Comparison of ENCODE assay signal across 14 mouse cellular contexts in the genomic region with DNA sequence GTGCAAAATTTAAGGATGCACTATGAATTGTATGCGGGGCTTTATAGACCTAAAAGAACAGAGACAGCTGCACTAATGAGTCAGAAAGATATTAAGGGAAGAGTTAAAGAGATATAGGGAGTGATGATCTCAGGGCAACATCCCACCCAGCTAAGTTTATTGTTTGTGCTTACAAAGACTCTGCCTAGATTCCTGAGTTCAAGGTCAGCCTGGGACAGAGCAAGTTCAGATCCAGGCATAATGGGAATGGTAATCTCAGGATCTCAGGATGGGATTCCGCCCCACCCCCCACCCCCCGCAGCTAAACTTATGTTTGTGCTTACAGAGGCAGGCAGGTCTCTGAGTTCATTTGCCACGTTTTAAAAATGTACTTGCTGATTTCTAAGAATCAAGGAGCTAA.
"Had no signal": no experiment of that assay in that cellular context is flagged by ENCODE, and none has a peak within 500 bp of the region (broad histone marks: within the 10 kb centered on the region; RNA-seq: fewer than 3 reads in every experiment).

No protein-coding gene starts in this region.

- H3K27me3 ChIP-seq: limb, embryonic 13.5 days; neural tube, embryonic 15.5 days had no signal

- H3K4me3 ChIP-seq: limb, embryonic 13.5 days; midbrain, embryonic 10.5 days; myocyte; neural tube, embryonic 15.5 days had no signal

- DNase-seq: kidney, postnatal 10 days; kidney, postnatal 4 days; left cerebral cortex, postnatal 4 days; lung, adult 2 months; lung, postnatal 36 days; midbrain, embryonic 14.5 days; right cerebral cortex, adult 18-20 months; right cerebral cortex, postnatal 25 days; thymus, postnatal 36 days had no signal

- H3K9ac ChIP-seq: limb, embryonic 13.5 days; liver, embryonic 14.5 days; neural tube, embryonic 15.5 days had no signal

- H3K36me3 ChIP-seq: limb, embryonic 13.5 days; midbrain, embryonic 10.5 days; neural tube, embryonic 15.5 days had no signal

- H3K9me3 ChIP-seq: midbrain, embryonic 10.5 days; neural tube, embryonic 15.5 days had no signal

- H3K4me2 ChIP-seq: limb, embryonic 13.5 days; neural tube, embryonic 15.5 days had no signal

- H3K27ac ChIP-seq: limb, embryonic 13.5 days; liver, embryonic 14.5 days; midbrain, embryonic 10.5 days; neural tube, embryonic 15.5 days had no signal
